ENCODE assay signal across 30 mouse cellular contexts in genomic region chr6:118061266-118061665, GRCm38 (mm10). TPM values are rescaled to one million over a fixed set of nuclear protein-coding genes. Genes with fewer than 3 reads are reported as not detected.
"Had no signal": no experiment of that assay in that cellular context is flagged by ENCODE, and none has a peak within 500 bp of the region (broad histone marks: within the 10 kb centered on the region; RNA-seq: fewer than 3 reads in every experiment).

No protein-coding gene starts in this region.

- H3K4me3 ChIP-seq: embryonic facial prominence, embryonic 10.5 days; embryonic facial prominence, embryonic 12.5 days; embryonic facial prominence, embryonic 13.5 days; embryonic facial prominence, embryonic 15.5 days; erythroblast, embryonic 14.5 days; forebrain, embryonic 10.5 days; forebrain, embryonic 12.5 days; forebrain, embryonic 13.5 days; forebrain, embryonic 15.5 days; gastrocnemius, adult 2 months; heart, adult 2 months had no signal

- DNase-seq: cerebellum, adult 2 months; cerebellum, adult 8-10 months; cerebellum, adult 9-10 months; cerebellum, adult 9-11 months; cerebellum, postnatal 10 days; cerebellum, postnatal 14 days; cerebellum, postnatal 25 days; cerebellum, postnatal 36 days; embryo, embryonic 11 days; forebrain, postnatal 0 days; gastrocnemius, adult 2 months; gastrocnemius, postnatal 10 days; gastrocnemius, postnatal 14 days; gastrocnemius, postnatal 25 days; gastrocnemius, postnatal 36 days; heart, adult 18-20 months; heart, adult 2 months had no signal

- H3K9me3 ChIP-seq: embryonic facial prominence, embryonic 10.5 days; embryonic facial prominence, embryonic 12.5 days; embryonic facial prominence, embryonic 13.5 days; embryonic facial prominence, embryonic 15.5 days; forebrain, embryonic 12.5 days; forebrain, embryonic 15.5 days had no signal

- H3K9ac ChIP-seq: embryonic facial prominence, embryonic 12.5 days; embryonic facial prominence, embryonic 13.5 days; embryonic facial prominence, embryonic 15.5 days; forebrain, embryonic 12.5 days; forebrain, embryonic 13.5 days; forebrain, embryonic 15.5 days; forebrain, postnatal 0 days had no signal

- H3K27me3 ChIP-seq: forebrain, embryonic 15.5 days had no signal

- H3K27ac ChIP-seq: embryonic facial prominence, embryonic 10.5 days; embryonic facial prominence, embryonic 12.5 days; embryonic facial prominence, embryonic 13.5 days; embryonic facial prominence, embryonic 15.5 days; forebrain, embryonic 10.5 days; forebrain, embryonic 12.5 days; forebrain, embryonic 13.5 days; forebrain, embryonic 15.5 days; gastrocnemius, adult 2 months; heart, adult 2 months had no signal

- H3K4me2 ChIP-seq: embryonic facial prominence, embryonic 12.5 days; embryonic facial prominence, embryonic 13.5 days; embryonic facial prominence, embryonic 15.5 days; forebrain, embryonic 12.5 days; forebrain, embryonic 13.5 days; forebrain, embryonic 15.5 days had no signal

- ATAC-seq: forebrain, embryonic 13.5 days; forebrain, embryonic 14.5 days; forebrain, embryonic 15.5 days; forebrain, embryonic 16.5 days; forebrain, postnatal 0 days had no signal

- H3K36me3 ChIP-seq: embryonic facial prominence, embryonic 10.5 days; embryonic facial prominence, embryonic 12.5 days; embryonic facial prominence, embryonic 13.5 days; embryonic facial prominence, embryonic 15.5 days; forebrain, embryonic 10.5 days; forebrain, embryonic 12.5 days; forebrain, embryonic 15.5 days had no signal

RNA-seq across cellular contexts. Expression of gene Rasgef1a, which starts 50.0 kb away (rescaled TPM):
- total RNA-seq: common myeloid progenitor, adult 5-6 weeks; granulocyte monocyte progenitor cell, adult 5-6 weeks had no signal
- polyA plus RNA-seq: erythroblast, embryonic 14.5 days had no signal
